Mouse (Mus musculus) left cerebral cortex, postnatal 10 days (tissue): ENCODE data around the gene Tubgcp6. TPM values are rescaled to one million over a fixed set of nuclear protein-coding genes. Genes with fewer than 3 reads are reported as not detected.
A peak's percentile ranks its signal among the peaks of the same experiment; 100 is the strongest.

ENCODE experiments used
- DNase-seq, 2 experiments: peaks; one replicate each; pipeline ENCODE4 v3.0.0; 2021 to 2022; ENCODE audit warnings: low spot score in 2 of 2, mixed read lengths in 1 of 2; ENCODE audit errors: extremely low spot score in 1 of 2
- intact Hi-C: fragments of 180-260 bp; cut with DNase I; formaldehyde crosslinking; loops from one replicate; pipeline ENCODE4 v1.15.1; 2025
- total RNA-seq, 2 experiments: library from RNA; stranded (reverse); gene quantifications; 2 replicates each; pipeline ENCODE4 v1.2.3; 2021

Gene Tubgcp6
- total RNA-seq, 2 experiments from 2014 or later, result 26.3 to 30.3 TPM

GRCm38 (mm10) chr15:89076156-89076731 is 46.7 kb downstream of the Tubgcp6 start:
- intact Hi-C loops, result loop anchor here (5.0 kb wide), 1 partner anchor 254 kb away; no protein-coding TSS in a partner anchor
- peak in 1 of 2 experiments; percentile 71 for DNase-seq

- intact Hi-C loops, result loop anchor here (5.0 kb wide), 1 partner anchor 253 kb away; no protein-coding TSS in a partner anchor
- peak; percentile 69 to 94 for DNase-seq
Observed at GRCm38 (mm10) chr15:89075478-89076147, 47.3 kb downstream of the Tubgcp6 start.

GRCm38 (mm10) chr15:89074613-89075477 is 48.1 kb downstream of the Tubgcp6 start, which contains the start of gene Trabd:
Gene Trabd (plus strand): TSS chr15:89075124.
- DNase-seq, result no peak
- intact Hi-C loops, result loop anchor here (5.0 kb wide), 2 partner anchors 78 to 253 kb away; no protein-coding TSS in a partner anchor

GRCm38 (mm10) chr15:89073993-89074603 is 48.8 kb downstream of the Tubgcp6 start:
- intact Hi-C loops, result loop anchor here (5.0 kb wide), 1 partner anchor 77 kb away; no protein-coding TSS in a partner anchor
- DNase-seq, result no peak

GRCm38 (mm10) chr15:89070606-89071005 is 52.3 kb downstream of the Tubgcp6 start:
- intact Hi-C loops, result loop anchor here (5.0 kb wide), 1 partner anchor 73 kb away; no protein-coding TSS in a partner anchor

GRCm38 (mm10) chr15:89069336-89069840 is 53.5 kb downstream of the Tubgcp6 start:
- peak in 1 of 2 experiments; percentile 27 for DNase-seq
- intact Hi-C loops, result no loop called here

More at GRCm38 (mm10) chr15:89070606-89071005, 52.3 kb downstream of the Tubgcp6 start:
- no peak for DNase-seq

GRCm38 (mm10) chr15:89068226-89068625 is 54.7 kb downstream of the Tubgcp6 start:
- intact Hi-C loops, result no loop called here
- peak in 1 of 2 experiments; percentile 36 for DNase-seq

- intact Hi-C loops, result no loop called here
- peak in 1 of 2 experiments; percentile 30 for DNase-seq
Observed at GRCm38 (mm10) chr15:89067609-89068008, 55.3 kb downstream of the Tubgcp6 start.

GRCm38 (mm10) chr15:89064891-89065290 is 58.0 kb downstream of the Tubgcp6 start:
- peak in 1 of 2 experiments; percentile 17 for DNase-seq
- intact Hi-C loops, result no loop called here

GRCm38 (mm10) chr15:89063536-89063935 is 59.4 kb downstream of the Tubgcp6 start:
- intact Hi-C loops, result no loop called here
- peak in 1 of 2 experiments; percentile 19 for DNase-seq

GRCm38 (mm10) chr15:89063001-89063400 is 59.9 kb downstream of the Tubgcp6 start:
- intact Hi-C loops, result no loop called here
- peak in 1 of 2 experiments; percentile 22 for DNase-seq

GRCm38 (mm10) chr15:89062518-89062910 is 60.4 kb downstream of the Tubgcp6 start:
- intact Hi-C loops, result no loop called here
- no peak for DNase-seq

GRCm38 (mm10) chr15:89061761-89062517 is 61.0 kb downstream of the Tubgcp6 start:
- peak in 1 of 2 experiments; percentile 19 for DNase-seq
- intact Hi-C loops, result no loop called here

- peak in 1 of 2 experiments; percentile 25 for DNase-seq
- intact Hi-C loops, result no loop called here
Observed at GRCm38 (mm10) chr15:89060811-89061460, 62.0 kb downstream of the Tubgcp6 start.

- intact Hi-C loops, result no loop called here
Observed at GRCm38 (mm10) chr15:89060032-89060681, 62.8 kb downstream of the Tubgcp6 start.

GRCm38 (mm10) chr15:89059161-89059931 is 63.6 kb downstream of the Tubgcp6 start, which contains the start of gene Panx2:
Gene Panx2 (plus strand): TSS chr15:89059734.
- peak; percentile 10 to 64 for DNase-seq
- intact Hi-C loops, result no loop called here

More at GRCm38 (mm10) chr15:89060032-89060681, 62.8 kb downstream of the Tubgcp6 start:
- peak in 1 of 2 experiments; percentile 67 for DNase-seq
